Mouse (Mus musculus): ENCODE results near the gene Filip1l.
A peak's percentile ranks its signal among the peaks of the same experiment; 100 is the strongest.

The Filip1l gene

GRCm38 (mm10) chr16:57575764-57576388 is 223.0 kb downstream of the Filip1l start:
- DNase-seq = no peak

DNA sequence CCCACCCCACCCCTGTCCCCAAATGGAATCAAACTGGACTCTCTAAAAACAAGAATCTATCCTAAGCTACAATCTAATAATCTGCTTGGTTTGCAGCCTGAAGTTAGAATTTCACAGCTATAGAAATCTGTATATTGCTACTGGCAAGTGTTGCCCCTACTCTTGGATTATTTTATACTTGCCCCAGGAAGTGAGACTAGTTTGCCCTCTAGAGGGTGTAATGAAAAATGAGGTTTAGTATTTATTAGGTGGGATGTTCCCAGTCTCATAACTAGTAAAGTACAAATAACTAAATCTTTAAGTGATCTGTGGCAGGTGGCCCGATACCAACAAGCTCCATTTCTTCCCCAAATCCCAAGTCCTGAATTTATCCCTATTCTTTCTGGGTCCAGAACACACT is 224.6 kb downstream of the Filip1l start:
- DNase-seq = peak in 1 of 2 experiments; percentile 8

GRCm38 (mm10) chr16:57580041-57580440 is 227.1 kb downstream of the Filip1l start:
- DNase-seq = no peak

DNA sequence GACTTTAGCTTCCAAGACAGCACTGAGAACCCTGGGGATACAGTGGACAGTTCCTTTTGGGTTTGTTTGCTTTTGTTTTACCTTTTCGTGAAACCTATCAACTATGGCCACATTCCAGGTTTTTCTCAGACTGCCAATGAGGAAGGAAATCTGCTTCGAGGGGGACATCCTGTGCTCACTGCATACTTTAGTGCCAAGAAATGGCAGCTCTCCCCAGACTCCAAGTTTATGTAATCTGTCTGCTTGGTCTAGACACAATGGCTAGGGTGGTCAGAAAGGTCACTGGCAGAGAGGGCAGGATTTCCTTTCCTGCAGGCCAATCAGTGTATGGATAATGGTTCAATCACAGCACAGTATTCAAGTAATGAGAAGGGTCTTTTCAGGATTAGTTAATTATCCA is 229.1 kb downstream of the Filip1l start:
- DNase-seq = no peak

DNA sequence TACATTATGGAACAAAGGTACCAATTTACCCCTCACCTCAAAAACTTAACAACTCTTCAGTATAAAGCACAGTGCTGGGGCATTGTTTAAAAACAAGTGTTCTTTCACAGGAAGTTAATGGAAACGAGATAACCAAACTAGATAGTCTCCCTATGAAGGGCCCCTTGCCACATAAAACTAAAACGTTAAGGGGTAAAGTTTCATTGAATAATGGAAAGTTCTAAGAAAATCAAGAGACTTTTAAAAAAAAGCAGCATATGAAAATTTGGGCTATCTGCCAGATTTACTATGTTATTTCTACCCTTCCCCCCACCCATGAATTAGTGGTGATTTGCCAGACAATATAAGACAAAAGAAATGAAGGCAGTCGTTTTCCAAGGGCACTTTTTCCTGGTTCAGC is 232.3 kb downstream of the Filip1l start:
- DNase-seq = no peak

DNA sequence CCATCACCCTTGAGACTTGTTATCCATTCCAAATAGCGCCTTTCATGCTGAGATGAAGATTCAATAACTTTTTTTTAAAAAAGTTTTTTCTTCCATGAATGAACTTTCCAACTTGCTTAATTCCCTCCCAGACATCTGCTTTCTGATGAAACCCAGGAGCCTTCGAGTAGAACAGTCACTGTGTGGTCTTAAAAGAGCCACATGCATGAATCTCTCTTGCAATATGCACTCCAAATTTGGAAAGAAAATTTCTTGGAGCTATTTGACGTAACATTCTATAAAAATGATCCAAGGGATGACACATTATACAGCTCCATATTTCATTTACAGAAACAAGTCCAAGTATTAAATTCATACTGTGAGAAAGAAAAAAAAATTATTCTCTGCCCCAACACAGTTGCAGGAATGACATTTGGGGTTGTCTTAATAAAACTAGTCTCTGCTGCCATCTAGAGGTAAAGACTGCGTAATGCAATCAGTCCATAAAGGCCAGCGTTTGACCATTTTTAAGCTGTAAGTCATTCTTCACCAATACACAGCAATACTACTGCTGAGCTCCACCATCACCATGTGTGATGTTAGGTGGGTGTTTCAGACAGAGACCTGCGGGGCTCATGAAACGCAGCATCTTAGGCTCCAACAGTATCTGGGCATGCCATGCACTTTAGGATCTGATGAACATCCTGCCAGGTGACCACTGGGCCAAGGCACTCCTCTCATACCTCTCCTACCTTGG is 240.7 kb downstream of the Filip1l start:
- peak; percentile 41 to 71 for DNase-seq

DNA sequence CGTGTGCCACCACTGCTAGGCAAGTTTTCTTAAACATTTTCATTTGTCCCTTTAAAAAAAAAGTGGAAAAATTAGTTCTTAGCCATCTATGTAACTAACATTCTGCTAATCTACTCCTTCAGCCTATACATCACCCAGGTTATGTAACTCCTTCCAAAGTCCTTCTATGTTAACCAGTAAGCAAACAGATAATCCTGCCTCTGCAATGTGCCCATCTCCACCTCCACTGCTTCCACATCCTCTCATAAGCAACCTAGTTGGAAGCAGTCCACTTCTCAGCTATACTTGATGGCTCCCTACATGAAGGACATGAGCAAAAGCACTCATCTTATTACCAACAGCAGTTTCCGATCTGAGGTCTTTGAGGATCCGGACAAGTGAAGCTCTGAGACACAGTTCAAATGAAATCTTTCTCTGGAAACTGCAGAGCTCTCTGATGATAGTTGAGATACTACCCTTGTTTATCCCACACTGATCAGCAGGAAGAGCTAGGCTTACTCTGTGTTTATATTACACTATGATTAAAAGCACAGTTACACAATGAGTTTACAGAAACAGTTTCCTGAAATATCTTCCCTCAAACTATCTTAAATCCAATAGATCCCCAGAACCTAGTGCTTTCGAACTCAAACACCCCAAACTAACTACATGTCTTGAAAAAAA is 244.5 kb downstream of the Filip1l start:
- no peak for DNase-seq

GRCm38 (mm10) chr16:57601031-57601430 is 248.1 kb downstream of the Filip1l start:
- no peak for DNase-seq

DNA sequence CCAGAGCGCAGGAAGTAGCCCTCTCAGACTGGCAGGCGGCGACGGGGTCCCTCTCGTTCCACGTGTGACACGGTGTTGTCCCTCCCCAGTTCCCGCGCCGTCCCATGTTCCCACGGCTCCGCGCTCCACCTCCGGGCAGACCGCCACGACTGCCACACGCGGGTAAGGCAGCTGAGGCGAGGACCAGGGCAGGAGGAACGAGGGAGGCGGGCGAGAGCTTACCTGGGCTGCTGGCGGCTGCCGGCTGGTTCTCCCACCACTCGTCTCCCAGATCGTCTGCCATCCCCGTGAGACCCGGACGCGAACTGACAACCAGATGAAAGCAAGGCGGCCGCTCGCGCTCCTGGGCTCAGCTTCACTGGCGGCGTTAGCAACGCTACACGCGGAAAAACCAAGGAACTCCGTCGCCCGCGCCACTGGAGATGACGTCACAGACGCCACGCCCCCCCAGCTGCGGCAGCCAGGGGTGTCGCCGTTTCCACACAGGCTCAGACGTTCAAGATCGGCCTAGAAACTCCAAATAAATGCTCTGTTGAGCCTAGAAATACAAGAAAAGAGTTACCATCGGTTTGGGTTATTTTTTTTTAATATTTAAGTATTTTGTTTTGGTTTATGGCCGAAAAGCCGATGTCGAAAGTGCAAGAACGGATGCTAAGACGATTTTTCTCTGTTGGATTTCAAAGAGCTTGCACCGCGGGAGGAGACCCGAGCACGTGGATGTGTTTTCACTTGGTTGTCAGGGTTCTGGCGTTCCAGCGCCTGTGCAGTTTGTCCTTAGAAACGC is 253.7 kb downstream of the Filip1l start, which contains the start of gene Cmss1:
Gene Cmss1, minus strand, starts transcription at position 421 of the 784 bp plus-strand sequence.
- DNase-seq = peak; percentile 91 to 93

DNA sequence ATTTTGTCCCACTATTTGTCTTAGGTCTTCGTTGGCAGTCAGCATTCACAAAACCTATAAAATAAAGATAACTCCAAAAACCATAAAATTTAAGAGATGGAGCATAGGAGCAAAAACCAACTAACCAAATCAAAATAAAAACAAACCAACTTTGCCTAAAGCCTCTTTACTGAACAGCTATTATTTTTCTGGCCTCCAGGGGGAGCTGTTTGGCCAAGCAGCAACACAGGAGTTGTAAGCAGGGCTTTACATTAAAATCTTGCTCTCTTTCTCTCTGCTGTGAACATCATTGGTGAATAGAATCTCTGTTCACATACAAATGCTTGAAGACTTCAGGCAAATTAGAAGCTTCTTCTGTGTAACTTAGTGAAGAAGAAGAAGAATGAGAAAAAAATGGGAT is 258.9 kb downstream of the Filip1l start:
- DNase-seq = peak; percentile 59 to 74
